Mouse (Mus musculus) CH12.LX (cell line): ENCODE results near the gene Mef2a.

Experiments
- E2F4 ChIP-seq: IDR thresholded peaks from 2 replicates; pipeline ENCODE4 v1.6.1; 2011; ENCODE audit warnings: low read depth, low read length, improper control_type of control experiment; ENCODE audit not compliant: insufficient replicate concordance
- HCFC1 ChIP-seq: IDR thresholded peaks from 2 replicates; pipeline ENCODE4 v1.6.1; 2012; ENCODE audit warnings: low read depth, mild to moderate bottlenecking, inconsistent platforms, low read length, improper control_type of control experiment
- KAT2A ChIP-seq: IDR thresholded peaks from 2 replicates; pipeline ENCODE4 v1.6.1; 2012; ENCODE audit warnings: low read length, improper control_type of control experiment, inconsistent platforms; ENCODE audit not compliant: insufficient replicate concordance
- MAFK ChIP-seq: IDR thresholded peaks from 2 replicates; pipeline ENCODE4 v1.6.1; 2011; ENCODE audit warnings: low read length, improper control_type of control experiment; ENCODE audit not compliant: insufficient replicate concordance
- MXI1 ChIP-seq: IDR thresholded peaks from 2 replicates; pipeline ENCODE4 v1.6.1; 2011; ENCODE audit warnings: mild to moderate bottlenecking, low read depth, low read length, improper control_type of control experiment
- POLR2A ChIP-seq: IDR thresholded peaks from 2 replicates; pipeline ENCODE4 v1.6.1; 2011; ENCODE audit warnings: low read depth, mild to moderate bottlenecking, improper control_type of control experiment, low read length
- USF2 ChIP-seq: conservative IDR thresholded peaks from 2 replicates; pipeline ENCODE4 v1.6.1; 2011; ENCODE audit warnings: low read depth, low read length, improper control_type of control experiment

- TF ChIP-seq MAFK (no peak), USF2 (no peak), POLR2A (no peak), HCFC1 (no peak), E2F4 (no peak), KAT2A (no peak), MXI1 (no peak)
These were observed 40.0 kb upstream of the Mef2a start for GRCm38 (mm10) chr7:67412686-67413085.
